Mouse (Mus musculus) adrenal gland, adult 8-10 months (tissue): ENCODE measurements around the gene Zc3h14. TPM values are rescaled to one million over a fixed set of nuclear protein-coding genes. Genes with fewer than 3 reads are reported as not detected.

Source experiments
- DNase-seq: peaks from one replicate; pipeline ENCODE4 v3.0.0; 2022
- total RNA-seq, 4 experiments: library from RNA; stranded (reverse); gene quantifications; 2 replicates each; pipeline ENCODE4 v1.2.4; 2022

Zc3h14 gene
- total RNA-seq, 4 experiments from 2014 or later = 76.0 to 104 (median 90.1) TPM

- no peak for DNase-seq
Measured at GRCm38 (mm10) chr12:98741011-98741501, 5.7 kb upstream of the Zc3h14 start.

GRCm38 (mm10) chr12:98745626-98746025 is 1.1 kb upstream of the Zc3h14 start:
- no peak for DNase-seq

- DNase-seq = peak; percentile 51
Measured at GRCm38 (mm10) chr12:98746131-98746530, 633 bp upstream of the Zc3h14 start.

- no peak for DNase-seq
Measured at GRCm38 (mm10) chr12:98747380-98747753, 603 bp downstream of the Zc3h14 start.

GRCm38 (mm10) chr12:98757636-98758035 is 10.9 kb downstream of the Zc3h14 start:
- DNase-seq = no peak

GRCm38 (mm10) chr12:98759700-98760099 is 12.9 kb downstream of the Zc3h14 start:
- DNase-seq = no peak

GRCm38 (mm10) chr12:98766241-98766640 is 19.5 kb downstream of the Zc3h14 start:
- no peak for DNase-seq

GRCm38 (mm10) chr12:98777509-98777908 is 30.7 kb downstream of the Zc3h14 start:
- no peak for DNase-seq

GRCm38 (mm10) chr12:98779148-98779547 is 32.4 kb downstream of the Zc3h14 start:
- DNase-seq = no peak

GRCm38 (mm10) chr12:98784251-98784650 is 37.5 kb downstream of the Zc3h14 start:
- DNase-seq = no peak

- DNase-seq = no peak
Measured at GRCm38 (mm10) chr12:98795731-98796318, 49.1 kb downstream of the Zc3h14 start.

- DNase-seq = no peak
Measured at GRCm38 (mm10) chr12:98800334-98800733, 53.6 kb downstream of the Zc3h14 start.

GRCm38 (mm10) chr12:98802245-98802644 is 55.5 kb downstream of the Zc3h14 start:
- DNase-seq = no peak

- no peak for DNase-seq
Measured at GRCm38 (mm10) chr12:98804078-98804748, 57.4 kb downstream of the Zc3h14 start.

GRCm38 (mm10) chr12:98820781-98821180 is 74.0 kb downstream of the Zc3h14 start:
- no peak for DNase-seq

- DNase-seq = no peak
Measured at GRCm38 (mm10) chr12:98831122-98831521, 84.4 kb downstream of the Zc3h14 start.

GRCm38 (mm10) chr12:98832929-98833598 is 86.3 kb downstream of the Zc3h14 start:
- no peak for DNase-seq

GRCm38 (mm10) chr12:98833901-98834300 is 87.1 kb downstream of the Zc3h14 start:
- DNase-seq = no peak

GRCm38 (mm10) chr12:98834879-98835278 is 88.1 kb downstream of the Zc3h14 start:
- DNase-seq = no peak

GRCm38 (mm10) chr12:98835466-98835865 is 88.7 kb downstream of the Zc3h14 start:
- no peak for DNase-seq
